Mouse (Mus musculus) mesoderm, embryonic 11.5 days (tissue): ENCODE data around the gene Wwox.
A peak's percentile ranks its signal among the peaks of the same experiment; 100 is the strongest.

ENCODE experiments used
- DNase-seq: peaks from one replicate; pipeline ENCODE4 v3.0.0-alpha.2; 2012; ENCODE audit warnings: low read depth, low spot score

The Wwox gene

GRCm38 (mm10) chr8:114536201-114536600, 96.7 kb downstream of the Wwox start:
- DNase-seq, result no peak

DNA sequence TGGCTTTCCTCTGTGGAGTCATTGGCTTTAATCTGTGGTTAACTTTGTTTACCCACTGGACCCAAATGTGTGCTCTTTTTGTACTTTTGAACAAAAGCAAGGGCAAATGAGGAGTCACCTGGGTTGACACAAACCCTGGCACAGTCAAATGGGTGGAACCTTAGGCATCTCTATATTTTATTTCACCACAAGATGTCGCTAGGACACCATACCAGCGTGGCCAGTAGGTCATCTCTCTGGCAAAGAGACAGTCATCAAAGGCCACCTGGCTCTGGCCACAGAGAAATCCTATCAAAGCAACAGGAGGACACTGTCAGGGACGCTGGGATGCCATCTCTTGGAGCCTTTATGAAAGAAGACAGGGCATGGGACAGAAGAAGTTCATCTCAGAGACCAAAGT, 101.7 kb downstream of the Wwox start:
- peak; percentile 61 for DNase-seq

DNA sequence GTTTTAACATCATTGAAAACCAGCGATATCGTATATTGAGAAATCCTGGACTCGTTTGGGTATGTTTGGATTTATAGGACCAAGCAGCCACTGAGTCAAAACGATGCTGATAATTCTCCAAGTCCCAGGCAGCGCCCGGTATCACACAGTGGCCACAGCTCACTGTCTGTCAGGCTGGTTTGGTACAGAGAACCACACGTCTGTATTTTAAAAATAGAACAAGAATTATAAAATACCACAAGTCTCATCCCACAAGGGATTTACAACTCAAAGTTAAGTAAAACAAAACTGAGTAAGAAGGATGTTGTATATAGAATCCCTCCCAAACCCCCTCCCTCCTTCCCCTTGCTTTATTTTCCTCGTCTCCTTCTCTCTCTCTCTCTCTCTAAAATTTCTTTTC, 108.9 kb downstream of the Wwox start:
- DNase-seq, result no peak

DNA sequence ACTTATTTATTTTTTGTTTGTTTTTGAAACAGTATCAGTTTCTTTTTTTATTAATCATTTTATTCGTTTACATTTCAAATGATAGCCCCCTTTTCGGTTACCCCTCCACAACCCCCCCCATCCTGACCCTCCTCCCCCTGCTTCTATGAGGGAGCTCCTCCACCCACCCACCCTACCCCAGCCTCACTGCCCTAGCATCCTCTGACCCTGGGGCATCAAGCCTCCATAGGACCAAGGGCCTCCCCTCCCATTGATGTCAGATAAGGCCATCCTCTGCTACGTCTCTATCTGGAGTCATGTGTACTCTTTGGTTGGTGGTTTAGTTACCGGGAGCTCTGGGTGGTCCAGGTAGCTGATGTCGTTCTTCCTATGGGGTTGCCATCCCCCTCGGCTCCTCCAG, 109.4 kb downstream of the Wwox start:
- no peak for DNase-seq

DNA sequence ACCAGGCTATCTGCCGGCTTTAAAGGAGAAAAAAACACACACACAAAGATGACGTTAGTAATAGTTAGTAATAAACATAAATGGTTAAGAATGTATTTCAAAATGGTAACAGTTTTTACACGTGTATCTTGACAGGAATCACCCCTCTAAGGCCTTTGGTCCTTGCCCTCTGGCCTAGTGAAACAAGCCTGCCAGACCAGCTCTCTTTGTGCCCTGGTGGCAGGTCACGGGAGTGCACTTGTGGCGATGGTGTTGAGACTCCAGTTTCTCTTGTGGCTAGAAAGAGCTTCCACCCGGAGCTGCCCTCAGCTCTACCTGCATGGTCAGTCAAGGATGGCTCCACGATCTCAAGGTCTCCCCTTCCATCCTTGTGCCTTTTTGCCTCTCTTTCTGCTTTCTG, 110.6 kb downstream of the Wwox start:
- DNase-seq, result no peak

DNA sequence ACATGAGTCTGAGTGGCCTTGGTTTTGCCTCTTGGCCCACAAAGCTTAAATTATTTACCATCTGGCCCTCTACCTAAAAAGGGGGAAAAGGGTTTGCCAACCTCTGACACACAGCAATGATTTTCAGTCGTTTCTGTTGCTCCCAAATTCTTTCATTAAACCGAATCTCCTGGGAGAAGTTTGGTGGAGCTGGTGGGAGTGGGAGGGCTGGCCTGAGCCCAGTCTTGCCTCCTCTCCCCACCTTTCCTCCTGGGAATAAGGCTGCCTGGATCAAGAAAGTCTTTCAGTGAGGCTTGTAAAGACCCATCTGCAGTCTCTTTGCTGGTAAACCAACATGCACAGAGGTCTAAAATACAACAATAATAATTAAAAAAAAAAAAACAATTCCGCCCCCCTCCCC, 113.2 kb downstream of the Wwox start:
- no peak for DNase-seq

DNA sequence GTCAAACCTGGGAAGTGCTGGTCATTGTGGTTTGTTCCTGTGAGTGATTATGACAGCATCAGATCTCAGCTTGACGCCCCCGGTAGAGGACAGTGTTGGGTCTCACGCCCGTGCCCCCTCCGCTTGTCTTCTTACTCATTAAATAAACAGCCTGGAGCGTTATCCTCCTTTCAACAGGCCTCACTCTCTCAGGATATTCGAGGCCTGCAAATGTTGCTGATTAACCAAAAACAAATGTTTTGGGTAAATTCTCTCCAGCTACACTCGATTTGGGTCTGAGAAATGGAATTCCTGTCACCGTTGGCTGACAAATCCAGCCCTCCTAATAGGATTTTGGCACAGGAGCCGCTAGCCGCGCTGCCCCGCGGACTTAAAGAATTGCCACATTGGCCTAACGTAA, 115.5 kb downstream of the Wwox start:
- no peak for DNase-seq

DNA sequence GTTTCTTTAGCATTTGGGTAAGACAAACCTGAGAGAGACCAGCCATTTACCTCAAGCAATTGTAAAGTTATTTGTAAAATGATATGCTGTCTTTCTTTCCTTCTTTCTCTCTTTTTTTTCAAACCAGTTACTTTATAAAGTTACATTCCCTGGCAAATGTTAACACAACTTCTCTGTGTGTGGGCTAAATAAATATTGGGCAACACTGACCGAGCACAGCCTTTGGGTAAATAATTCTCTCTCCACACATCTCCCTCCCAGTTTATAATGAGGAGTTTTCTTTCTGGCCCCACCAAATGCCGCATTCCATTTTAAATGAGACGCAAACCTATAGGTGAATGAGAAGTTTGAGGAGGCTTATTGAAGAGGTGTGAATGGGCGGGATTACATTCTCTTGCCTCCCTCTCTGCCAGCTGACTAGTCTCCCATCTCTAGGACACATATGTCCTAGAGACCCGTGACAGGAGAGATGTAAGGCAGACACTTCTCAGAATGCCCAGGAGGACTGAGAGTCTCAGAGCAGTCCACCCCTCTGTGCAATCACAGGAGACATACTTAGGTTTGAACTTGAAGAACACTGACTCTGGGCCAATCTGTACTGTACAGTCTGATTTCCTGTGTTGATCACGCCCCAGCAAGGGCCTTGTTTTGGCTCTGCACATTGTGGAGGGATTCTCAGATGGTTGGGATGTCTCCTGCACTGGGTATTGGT, 116.2 kb downstream of the Wwox start:
- DNase-seq, result no peak

DNA sequence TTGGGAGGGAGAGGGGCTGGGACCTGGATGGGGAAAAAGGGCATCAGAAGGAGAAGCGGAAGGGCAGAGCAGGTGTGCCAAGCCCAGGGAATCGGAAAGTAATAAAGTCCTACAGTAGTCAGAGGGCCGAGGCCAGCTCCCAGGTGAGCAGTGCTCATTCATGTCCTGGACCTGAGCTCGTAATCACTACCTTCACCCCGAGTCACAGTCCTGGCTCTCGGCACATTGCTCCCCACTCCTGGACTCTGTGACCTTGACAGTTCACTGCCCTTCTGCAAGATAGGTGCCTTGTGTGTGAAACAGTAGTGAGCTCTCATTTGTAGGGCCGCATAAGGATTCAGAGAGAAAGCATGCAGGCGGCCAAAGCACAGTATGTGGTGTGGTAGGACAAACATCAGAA, 121.7 kb downstream of the Wwox start:
- DNase-seq, result no peak

DNA sequence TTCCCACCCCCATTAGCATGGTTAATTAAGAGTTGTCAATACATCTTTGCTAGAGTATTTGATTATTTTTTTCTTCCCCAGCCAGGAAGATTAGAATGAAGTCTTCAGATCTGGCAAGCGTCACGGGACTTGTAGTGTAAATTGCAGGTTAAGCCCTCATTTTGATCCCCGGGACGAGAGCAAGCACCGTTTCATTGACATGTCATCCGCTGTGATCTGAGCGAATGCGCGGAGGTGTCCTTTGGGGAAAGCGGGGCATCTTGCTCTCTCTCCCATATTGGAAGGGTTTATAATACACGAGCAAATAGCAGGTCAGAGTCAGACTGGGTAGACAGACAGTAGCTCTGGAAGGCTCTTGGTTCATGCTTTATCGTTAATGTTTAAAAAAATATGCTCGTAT, 123.0 kb downstream of the Wwox start:
- DNase-seq, result no peak

DNA sequence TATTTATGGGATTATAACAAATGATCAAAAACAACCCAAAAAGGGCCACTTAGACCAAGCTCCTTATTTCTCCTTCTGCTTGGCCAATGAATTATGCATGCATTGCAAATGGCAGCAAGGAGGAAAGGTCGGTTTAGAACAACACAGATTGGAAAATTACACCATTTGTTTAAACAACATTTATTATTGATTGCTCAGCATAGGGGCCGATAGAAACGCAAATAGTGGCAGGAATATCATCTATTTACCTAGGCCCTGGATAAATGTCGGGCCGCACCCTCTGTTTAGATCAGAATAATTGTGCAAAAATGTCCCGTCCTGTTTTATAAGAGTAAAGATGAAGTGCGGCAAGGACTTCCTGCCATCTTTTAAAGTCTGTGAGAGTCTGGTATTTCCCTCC, 123.9 kb downstream of the Wwox start:
- DNase-seq, result no peak

DNA sequence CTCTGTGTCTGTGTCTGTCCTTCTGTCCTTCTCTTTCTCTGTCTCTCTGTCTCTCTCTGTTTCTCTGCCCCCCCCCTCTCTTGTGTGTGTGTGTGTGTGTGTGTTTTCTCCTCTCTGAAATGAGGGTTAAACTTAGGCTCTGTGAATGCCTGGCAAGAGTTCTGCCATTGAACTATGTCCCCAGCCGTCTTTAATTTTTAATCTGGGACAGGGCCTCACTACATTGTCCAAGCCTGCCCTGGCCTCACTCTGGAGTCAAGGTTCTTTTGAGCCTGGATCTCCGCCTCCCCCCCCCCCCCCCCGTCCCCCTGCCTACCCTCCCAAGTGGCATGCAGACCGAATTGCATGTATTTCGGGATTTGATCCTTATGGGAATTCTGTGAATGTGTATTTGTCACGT, 124.6 kb downstream of the Wwox start:
- DNase-seq, result no peak

DNA sequence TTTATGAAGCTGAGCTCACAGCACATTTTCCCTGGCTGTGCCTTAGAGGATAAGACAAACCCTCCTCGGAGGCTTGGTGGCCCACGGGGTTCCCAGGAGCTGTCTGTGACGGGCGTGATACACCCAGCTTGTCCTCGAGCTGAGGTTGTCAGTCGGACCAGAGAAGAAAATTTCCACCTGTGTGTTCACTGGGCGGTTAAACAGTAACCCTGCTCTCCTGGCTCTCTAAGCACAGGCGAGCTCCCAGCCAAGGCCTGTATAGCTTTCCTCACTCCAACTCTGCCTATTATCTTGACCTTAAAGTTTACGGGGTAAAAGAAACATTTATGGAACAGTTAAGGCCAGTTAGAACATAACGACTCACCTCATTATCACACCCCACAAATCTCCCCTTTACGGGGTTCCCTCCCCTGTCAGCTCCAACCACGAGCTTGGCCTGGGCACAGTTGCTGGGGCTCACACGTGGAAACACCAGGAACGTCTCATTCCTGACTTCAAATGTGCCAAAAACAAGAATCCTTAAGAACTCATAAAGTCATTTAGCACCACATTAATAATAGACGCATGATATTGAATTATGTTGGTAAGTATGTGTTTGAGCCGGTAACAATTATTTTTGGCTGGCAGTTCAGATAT, 129.2 kb downstream of the Wwox start:
- DNase-seq, result no peak

GRCm38 (mm10) chr8:114573014-114573746, 133.7 kb downstream of the Wwox start:
- DNase-seq, result no peak

GRCm38 (mm10) chr8:114573747-114574093, 134.3 kb downstream of the Wwox start:
- DNase-seq, result no peak

DNA sequence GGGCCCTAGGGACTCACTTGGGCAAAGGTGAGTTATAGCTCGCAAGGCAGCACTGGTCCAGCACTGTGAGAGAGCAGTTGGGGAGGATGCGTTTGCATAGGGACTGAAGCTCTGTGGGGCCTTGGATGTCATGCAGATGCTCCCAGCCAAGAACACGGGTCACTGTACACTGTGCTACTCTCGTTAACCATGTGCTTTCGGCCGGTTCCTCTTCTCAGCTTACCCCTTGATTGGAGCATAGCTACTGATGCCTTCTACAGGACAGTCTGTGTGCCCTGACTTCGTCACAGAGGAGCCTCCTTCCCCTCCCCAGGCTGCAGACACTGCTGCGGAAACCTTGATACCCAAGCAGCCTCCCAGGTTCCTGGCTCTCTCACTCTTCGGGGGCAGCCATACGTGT, 139.8 kb downstream of the Wwox start:
- no peak for DNase-seq

DNA sequence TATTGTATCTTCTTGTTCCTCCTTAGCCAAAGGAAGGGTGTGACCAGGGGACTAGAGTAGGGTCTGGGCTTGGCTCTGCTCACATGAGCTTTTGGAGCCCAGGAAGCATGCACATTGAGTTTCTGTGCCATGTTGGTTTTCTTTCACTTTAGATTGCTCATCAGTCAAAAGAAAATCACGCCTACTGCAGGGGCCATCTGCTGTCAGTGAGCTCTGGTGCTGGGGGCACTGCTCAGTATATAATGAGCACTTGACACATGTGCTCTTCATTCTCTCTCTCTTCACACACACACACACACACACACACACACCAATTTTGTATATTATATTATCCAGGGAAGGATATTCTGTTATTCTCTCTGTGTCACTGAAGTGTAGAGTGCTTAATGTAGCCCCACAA, 141.2 kb downstream of the Wwox start:
- no peak for DNase-seq

GRCm38 (mm10) chr8:114590336-114590867, 150.9 kb downstream of the Wwox start:
- DNase-seq, result no peak

DNA sequence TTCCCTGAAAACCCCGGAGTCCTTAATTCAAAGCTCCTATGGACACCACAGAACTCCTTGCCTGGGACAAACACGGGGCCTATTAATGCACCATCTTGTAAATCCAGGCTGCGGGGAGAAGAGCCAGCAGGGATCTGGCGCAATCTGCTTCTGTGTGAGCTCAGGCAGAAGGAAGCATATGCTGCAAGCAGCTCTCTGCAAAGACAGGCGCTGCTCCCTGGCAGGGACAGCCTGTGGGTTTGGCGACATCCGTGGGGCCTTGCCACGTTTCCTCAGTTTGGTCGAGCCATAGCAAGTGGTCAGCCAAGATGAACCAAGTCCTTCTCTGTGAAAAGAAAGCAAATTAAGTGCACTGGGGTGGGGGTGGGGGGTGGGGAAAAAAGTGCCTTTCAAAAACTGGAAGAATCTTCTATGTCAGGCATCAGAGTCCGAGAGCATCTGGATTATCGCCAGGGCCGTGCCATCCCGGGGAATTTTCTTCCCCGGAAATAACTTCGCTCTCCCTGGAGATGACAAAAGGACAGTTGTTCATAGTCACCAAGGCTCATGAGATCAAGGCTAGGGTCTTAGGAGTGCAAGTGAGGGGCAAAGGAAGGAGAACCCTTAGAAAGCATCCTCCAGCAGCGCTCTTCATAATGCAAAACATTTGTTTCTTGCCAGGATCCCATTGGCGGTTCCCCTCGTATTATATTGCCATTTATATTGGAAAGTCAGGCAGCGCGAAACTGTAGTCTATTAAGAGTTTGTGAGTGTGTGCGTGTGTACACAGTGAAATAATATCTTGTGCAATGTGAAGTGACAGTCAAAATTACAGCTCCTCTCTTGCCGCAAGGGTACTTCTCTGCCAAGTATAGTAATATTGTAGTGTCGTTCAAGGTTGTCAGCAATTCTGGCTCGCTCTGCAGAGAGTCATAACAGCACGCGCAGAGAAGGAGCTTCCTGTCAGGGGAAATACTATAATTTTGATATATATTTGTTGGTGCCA, 152.1 kb downstream of the Wwox start:
- no peak for DNase-seq

DNA sequence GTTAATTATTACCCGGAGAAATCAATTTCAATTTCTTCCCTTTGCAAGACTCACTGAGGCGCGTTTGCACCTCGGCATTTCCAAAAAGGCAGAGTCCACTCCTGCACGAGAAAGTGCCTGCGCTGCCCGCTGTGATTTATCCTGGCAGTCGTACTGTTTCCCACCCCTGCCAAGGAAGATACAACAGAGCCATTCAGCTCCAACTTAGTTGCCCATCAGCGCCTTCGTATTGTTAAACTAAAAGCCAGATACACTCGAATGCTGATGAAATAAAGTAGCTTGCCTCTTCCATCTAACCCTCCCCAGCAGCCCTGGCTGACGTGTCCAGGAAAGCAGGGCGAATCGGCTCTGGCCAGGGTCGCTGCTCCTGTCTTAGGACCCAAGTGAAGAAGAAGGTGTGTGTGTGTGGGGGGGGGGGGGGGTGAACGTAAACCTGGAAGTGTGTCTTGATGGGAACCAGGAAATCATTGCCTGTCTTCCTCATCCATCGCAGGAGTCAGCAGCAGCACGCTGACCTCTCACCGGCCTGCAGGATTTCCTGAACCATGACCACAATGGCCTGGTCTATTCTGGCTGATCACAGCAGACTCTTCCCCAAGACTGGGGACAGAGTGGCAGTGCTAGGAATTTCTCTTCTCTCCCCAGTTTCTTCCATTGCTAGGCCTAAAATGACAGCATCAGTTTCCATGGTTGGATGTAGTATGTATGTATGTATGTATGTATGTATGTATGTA, 154.1 kb downstream of the Wwox start:
- DNase-seq, result no peak

DNA sequence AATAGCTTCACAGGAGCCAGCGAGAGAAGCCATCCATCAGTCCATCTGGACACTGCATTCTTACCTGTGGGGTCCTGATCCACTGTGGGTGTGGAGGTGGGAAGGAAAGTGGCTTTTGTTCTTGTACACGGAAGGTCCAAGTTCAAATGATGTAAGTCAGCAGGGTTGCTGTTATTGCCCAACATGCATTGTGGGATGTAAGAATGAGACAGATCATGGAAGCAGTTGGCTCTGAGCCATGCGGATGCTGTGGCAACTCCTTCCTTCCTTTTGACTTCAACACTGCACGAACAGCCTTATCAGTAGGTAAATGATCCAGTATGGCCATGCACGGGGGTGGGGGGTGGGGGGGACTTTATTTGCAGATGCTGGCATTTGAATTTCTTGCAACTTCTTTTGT, 155.4 kb downstream of the Wwox start:
- DNase-seq, result no peak
